Mouse (Mus musculus): ENCODE data around the gene Ankrd33. TPM values are rescaled to one million over a fixed set of nuclear protein-coding genes. Genes with fewer than 3 reads are reported as not detected.
A peak's percentile ranks its signal among the peaks of the same experiment; 100 is the strongest.

Ankrd33 gene
- total RNA-seq (2021) (1 to 10 TPM in 1 of 2 experiments, under 1 TPM in 1; 0.59 to 1.0 TPM), polyA plus RNA-seq (2012; rRNA removed) (0.10 TPM in 1 of 2 replicates, not detected in the other)
- long read RNA-seq: 0 reads

GRCm38 (mm10) chr15:101115511-101116110 is at the start of gene Ankrd33:
Gene Ankrd33, plus strand, starts transcription at chr15:101115755.
- DNase-seq: no peak

- DNase-seq: no peak
Measured at GRCm38 (mm10) chr15:101066364-101066847, 49.1 kb upstream of the Ankrd33 start.

GRCm38 (mm10) chr15:101066920-101067696 is 48.4 kb upstream of the Ankrd33 start:
- DNase-seq: no peak

GRCm38 (mm10) chr15:101068029-101068428 is 47.5 kb upstream of the Ankrd33 start:
- peak; percentile 24 for DNase-seq

GRCm38 (mm10) chr15:101068671-101069070 is 46.9 kb upstream of the Ankrd33 start:
- no peak for DNase-seq

GRCm38 (mm10) chr15:101069641-101070190 is 45.8 kb upstream of the Ankrd33 start:
- DNase-seq: no peak

GRCm38 (mm10) chr15:101070762-101071161 is 44.8 kb upstream of the Ankrd33 start:
- DNase-seq: no peak

GRCm38 (mm10) chr15:101072736-101073135 is 42.8 kb upstream of the Ankrd33 start:
- no peak for DNase-seq

GRCm38 (mm10) chr15:101074067-101074466 is 41.5 kb upstream of the Ankrd33 start:
- DNase-seq: peak; percentile 53

- DNase-seq: peak; percentile 31
Measured at GRCm38 (mm10) chr15:101075150-101075549, 40.4 kb upstream of the Ankrd33 start.

GRCm38 (mm10) chr15:101075656-101076055 is 39.9 kb upstream of the Ankrd33 start:
- no peak for DNase-seq

- no peak for DNase-seq
Measured at GRCm38 (mm10) chr15:101076071-101077000, 39.2 kb upstream of the Ankrd33 start.

- DNase-seq: peak; percentile 64
Measured at GRCm38 (mm10) chr15:101077001-101077812, 38.3 kb upstream of the Ankrd33 start.

GRCm38 (mm10) chr15:101077813-101078730 is 37.5 kb upstream of the Ankrd33 start, which contains the start of gene Fignl2:
Gene Fignl2, minus strand, starts transcription at chr15:101078567.
- peak; percentile 79 for DNase-seq

GRCm38 (mm10) chr15:101078731-101079156 is 36.8 kb upstream of the Ankrd33 start:
- DNase-seq: peak; percentile 98

- peak; percentile 66 for DNase-seq
Measured at GRCm38 (mm10) chr15:101080031-101080520, 35.5 kb upstream of the Ankrd33 start.

GRCm38 (mm10) chr15:101081035-101081548 is 34.5 kb upstream of the Ankrd33 start:
- peak; percentile 22 for DNase-seq

- no peak for DNase-seq
Measured at GRCm38 (mm10) chr15:101082236-101082635, 33.3 kb upstream of the Ankrd33 start.

GRCm38 (mm10) chr15:101084499-101084898 is 31.1 kb upstream of the Ankrd33 start:
- no peak for DNase-seq

Data from adrenal gland, adult 2 months (tissue).